Mouse (Mus musculus): ENCODE data around the gene Bcl10. TPM values are rescaled to one million over a fixed set of nuclear protein-coding genes. Genes with fewer than 3 reads are reported as not detected.
"Not testable (repeated sequence)": the region's sequence is repeated elsewhere in the genome, so short reads cannot be mapped to it uniquely, and the experiment has no call there.

Gene Bcl10
- polyA plus RNA-seq, 1 experiment from 2014 or later, result 25.0 TPM

DNA sequence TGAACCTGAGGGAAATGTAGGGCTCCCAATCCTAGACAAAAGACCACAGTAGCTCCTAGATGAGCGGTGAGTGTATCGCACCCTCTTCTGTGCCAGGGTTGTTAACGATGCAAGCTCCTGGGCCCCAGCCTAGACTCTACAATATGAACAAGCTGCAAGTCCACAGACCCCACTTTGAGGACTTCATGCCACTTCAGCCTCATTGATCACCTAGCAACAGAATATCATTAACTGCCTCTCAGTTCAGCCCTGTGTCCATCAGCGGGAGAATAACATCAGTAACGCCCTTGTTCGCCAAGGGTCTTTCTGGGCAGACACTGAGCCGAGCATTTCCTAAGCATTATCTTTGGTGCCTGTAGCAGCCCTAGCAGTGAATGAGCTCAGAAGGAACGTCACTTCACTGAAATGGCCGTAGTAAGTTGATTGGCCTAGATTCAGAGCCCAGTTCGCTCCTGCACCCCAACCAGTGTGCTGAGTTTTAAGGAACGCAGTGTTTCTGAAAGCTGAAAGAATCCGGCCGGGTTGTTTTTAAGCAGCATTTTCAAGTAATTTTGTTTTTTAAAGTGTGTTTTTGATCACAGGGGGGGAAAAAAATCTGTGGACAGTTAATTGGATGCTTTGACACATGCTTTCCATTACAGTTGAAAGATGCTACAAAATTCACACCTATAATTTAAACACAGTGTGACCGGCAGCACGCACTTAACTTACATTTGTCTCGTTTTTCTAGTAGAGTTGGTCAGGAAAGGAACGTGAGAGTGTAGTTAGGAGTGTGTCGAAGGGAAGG is 32.1 kb upstream of the Bcl10 start:
- ATAC-seq, result no peak
- Histone ChIP-seq H3K27me3 (replicated peaks) (no peaks in the 10 kb centered on the region), H3K36me3 (peaks cover 8% of the 10 kb centered on the region; the same call in 1 of the 2 replicates), H3K9ac (no peak overlapping the region), H3K4me3 (no peak overlapping the region), H3K27ac (no peak overlapping the region), H3K9me3 (replicated peaks) (no peaks in the 10 kb centered on the region), H3K4me2 (no peak overlapping the region), H3K4me1 (no peaks in the 10 kb centered on the region)
- 83% methylated on average over 18 of the region's 18 CpGs for WGBS (ENCODE audit: insufficient replicate concordance)

DNA sequence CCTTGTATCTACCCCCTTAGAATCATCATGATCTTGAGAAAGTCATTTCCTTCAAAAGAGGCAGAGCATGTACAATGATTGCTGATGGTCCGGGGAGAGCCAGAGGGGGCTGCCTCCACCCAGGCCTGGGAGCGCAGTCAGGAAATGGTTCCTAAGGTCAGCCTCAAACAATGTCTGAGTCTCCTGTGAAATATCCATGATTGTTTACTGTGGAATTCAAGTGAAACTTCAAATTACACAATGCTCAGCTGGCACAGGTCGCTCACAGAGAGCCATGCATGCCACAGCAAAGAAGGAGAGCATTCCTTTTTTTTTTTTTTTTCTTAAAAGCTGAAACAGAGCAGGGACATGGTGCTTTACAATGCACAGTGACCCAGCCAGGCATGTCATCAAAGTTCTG is 30.2 kb upstream of the Bcl10 start:
- WGBS (ENCODE audit: insufficient replicate concordance), result 60% methylated on average over 3 of the region's 3 CpGs

DNA sequence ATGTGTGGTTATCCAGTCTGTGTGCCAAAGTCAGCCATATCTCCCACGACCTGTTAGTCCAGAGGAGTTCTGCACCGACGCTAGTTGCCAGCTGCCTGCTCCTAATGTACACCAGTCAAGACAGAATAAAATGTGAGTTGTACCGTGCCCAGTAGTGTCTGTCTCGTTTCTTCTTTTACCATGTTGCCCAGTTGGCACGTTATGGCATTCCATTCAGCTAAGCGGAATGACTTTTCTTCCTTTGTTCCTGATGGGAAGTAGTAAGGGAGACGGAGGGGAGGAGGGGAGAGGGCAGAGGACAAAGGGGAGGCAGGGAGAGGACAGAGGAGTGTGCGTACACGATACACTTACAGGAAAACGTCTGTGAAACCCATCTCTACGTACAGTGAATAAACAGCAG is 28.5 kb upstream of the Bcl10 start:
- no peak for ATAC-seq
- H3K9me3 ChIP-seq (replicated peaks), result no peaks in the 10 kb centered on the region
- H3K4me2 ChIP-seq, result no peak overlapping the region
- 76% methylated on average over 12 of the region's 12 CpGs for WGBS (ENCODE audit: insufficient replicate concordance)
- no peak overlapping the region for H3K4me3 ChIP-seq
- H3K4me1 ChIP-seq, result no peaks in the 10 kb centered on the region
- H3K27me3 ChIP-seq (replicated peaks), result no peaks in the 10 kb centered on the region
- no peak overlapping the region for H3K9ac ChIP-seq
- H3K36me3 ChIP-seq, result peaks cover 8% of the 10 kb centered on the region; the same call in 1 of the 2 replicates
- H3K27ac ChIP-seq, result no peak overlapping the region

More for the DNA sequence above, 30.2 kb upstream of the Bcl10 start:
- H3K4me1 ChIP-seq, result no peaks in the 10 kb centered on the region
- H3K27me3 ChIP-seq (replicated peaks), result no peaks in the 10 kb centered on the region
- H3K27ac ChIP-seq, result no peak overlapping the region
- H3K4me3 ChIP-seq, result no peak overlapping the region
- H3K9me3 ChIP-seq (replicated peaks), result no peaks in the 10 kb centered on the region
- H3K9ac ChIP-seq, result no peak overlapping the region
- no peak overlapping the region for H3K4me2 ChIP-seq
- ATAC-seq, result no peak
- peaks cover 8% of the 10 kb centered on the region; the same call in 1 of the 2 replicates for H3K36me3 ChIP-seq

DNA sequence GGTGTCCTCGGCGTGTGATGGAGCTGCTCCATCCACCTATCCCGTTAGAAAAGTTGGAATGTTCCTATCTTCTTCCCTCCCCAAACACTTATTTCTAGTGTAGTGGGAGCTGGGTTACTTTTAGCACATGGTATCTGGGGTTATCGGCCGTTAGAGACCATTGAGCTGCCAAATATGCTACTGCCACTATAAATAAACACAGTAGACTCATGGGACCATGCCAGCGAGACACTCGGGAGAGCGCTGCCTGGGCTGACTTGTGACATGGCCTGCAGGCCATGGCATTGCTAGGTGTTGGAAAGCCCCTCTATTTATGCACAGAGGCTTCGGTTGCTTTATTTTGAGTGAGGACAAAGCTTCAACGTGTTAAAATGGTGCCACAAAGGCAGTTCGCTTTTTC is 24.9 kb upstream of the Bcl10 start:
- Histone ChIP-seq H3K4me1 (no peaks in the 10 kb centered on the region), H3K4me2 (no peak overlapping the region), H3K27me3 (replicated peaks) (no peaks in the 10 kb centered on the region), H3K4me3 (no peak overlapping the region), H3K9me3 (replicated peaks) (no peaks in the 10 kb centered on the region), H3K36me3 (no peaks in the 10 kb centered on the region), H3K9ac (no peak overlapping the region), H3K27ac (no peak overlapping the region)
- WGBS (ENCODE audit: insufficient replicate concordance), result 70% methylated on average over 11 of the region's 11 CpGs
- no peak for ATAC-seq

DNA sequence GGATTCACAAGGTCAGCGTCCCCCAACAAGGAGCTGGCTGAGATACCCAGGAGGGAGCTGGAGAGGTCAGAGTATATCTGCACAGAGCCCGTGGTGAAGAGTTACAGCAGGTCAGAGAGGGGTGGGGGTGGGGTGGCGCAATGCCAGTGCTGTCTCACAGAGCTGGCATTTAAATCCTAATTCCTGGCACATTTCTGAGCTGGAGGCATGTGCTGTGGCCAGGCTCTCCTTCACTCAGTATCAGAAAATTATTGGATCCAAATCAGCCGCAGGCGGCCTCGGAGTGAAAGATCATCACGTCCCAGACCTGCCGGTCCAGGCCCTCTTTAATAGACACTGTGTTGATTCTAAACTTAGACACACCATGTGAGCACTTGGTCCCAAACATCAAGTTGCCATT is 22.8 kb upstream of the Bcl10 start:
- Histone ChIP-seq H3K9me3 (replicated peaks) (no peaks in the 10 kb centered on the region), H3K27me3 (replicated peaks) (no peaks in the 10 kb centered on the region), H3K4me2 (no peak overlapping the region), H3K9ac (no peak overlapping the region), H3K27ac (no peak overlapping the region), H3K4me1 (no peaks in the 10 kb centered on the region), H3K36me3 (no peaks in the 10 kb centered on the region), H3K4me3 (no peak overlapping the region)
- 80% methylated on average over 8 of the region's 8 CpGs for WGBS (ENCODE audit: insufficient replicate concordance)
- ATAC-seq, result no peak

DNA sequence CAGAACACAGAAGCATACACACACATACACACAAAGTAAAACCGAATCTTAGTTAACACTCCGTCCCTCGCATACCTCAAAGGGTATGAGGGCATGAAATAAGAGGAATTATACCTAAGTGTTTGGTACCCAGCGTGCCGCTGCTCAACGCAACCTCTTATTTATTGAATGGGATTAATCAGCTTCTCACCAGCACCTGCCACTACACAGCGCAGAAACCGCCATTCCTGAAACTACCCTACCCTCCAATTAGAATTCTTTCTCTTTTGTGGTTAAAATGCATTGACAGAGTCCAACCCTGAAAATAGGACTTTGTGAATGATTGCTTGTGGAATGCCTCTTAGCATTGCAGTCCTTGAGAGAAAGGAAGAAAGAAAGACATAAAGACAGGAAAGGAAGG is 19.1 kb upstream of the Bcl10 start:
- 89% methylated on average over 8 of the region's 8 CpGs for WGBS (ENCODE audit: insufficient replicate concordance)
- Histone ChIP-seq H3K4me3 (no peak overlapping the region), H3K9me3 (replicated peaks) (no peaks in the 10 kb centered on the region), H3K27me3 (replicated peaks) (no peaks in the 10 kb centered on the region), H3K27ac (no peak overlapping the region), H3K36me3 (no peaks in the 10 kb centered on the region), H3K4me2 (no peak overlapping the region), H3K9ac (no peak overlapping the region), H3K4me1 (no peaks in the 10 kb centered on the region)
- ATAC-seq, result no peak

DNA sequence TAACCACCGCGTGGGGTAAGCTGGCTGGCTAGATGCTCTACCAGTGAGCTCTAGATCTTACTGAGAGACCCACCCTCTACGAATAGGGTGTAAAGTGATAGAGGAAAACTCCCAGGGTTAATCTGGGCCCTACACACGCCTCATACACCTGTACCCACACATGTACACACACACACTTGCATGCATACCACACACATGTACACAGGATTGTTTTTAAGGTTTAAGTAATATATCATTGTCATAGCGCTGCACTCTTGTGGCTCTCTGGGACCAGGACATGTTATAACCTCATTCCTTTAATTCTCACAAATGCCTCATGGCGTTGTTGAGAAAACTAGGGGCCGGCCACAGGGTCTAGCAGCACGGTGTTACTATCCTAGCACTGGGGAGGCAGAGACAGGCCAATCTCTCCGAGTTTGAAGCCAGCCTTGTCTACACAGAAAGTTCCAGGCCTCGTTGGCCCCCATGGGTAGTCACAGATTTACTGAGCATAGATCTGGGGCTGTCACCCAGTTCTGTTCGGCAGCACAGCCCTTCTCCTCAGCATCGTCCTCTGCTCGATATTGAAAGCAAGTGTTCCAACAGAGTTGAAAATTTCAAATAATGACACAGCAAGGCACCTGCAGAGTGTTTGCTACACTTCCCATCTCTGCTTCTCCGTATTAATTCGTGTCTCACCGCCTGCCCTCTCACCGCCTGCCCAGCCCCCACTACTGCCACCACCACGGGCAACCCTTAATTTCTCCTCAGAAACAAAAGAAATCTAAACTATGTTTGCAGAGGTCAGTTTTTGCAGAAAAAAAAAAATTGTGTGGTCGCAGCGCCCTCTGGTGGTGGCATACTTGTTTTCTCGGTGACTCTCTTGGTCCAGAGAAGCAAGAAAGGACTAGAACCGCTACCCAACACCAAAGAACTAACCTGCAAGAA is 17.5 kb upstream of the Bcl10 start:
- H3K36me3 ChIP-seq, result no peaks in the 10 kb centered on the region
- H3K4me3 ChIP-seq, result no peak overlapping the region
- no peaks in the 10 kb centered on the region for H3K27me3 ChIP-seq (replicated peaks)
- no peaks in the 10 kb centered on the region for H3K4me1 ChIP-seq
- 44% methylated on average over 22 of the region's 22 CpGs for WGBS (ENCODE audit: insufficient replicate concordance)
- H3K4me2 ChIP-seq, result no peak overlapping the region
- H3K27ac ChIP-seq, result no peak overlapping the region
- ATAC-seq, result no peak
- H3K9me3 ChIP-seq (replicated peaks), result no peaks in the 10 kb centered on the region
- no peak overlapping the region for H3K9ac ChIP-seq

DNA sequence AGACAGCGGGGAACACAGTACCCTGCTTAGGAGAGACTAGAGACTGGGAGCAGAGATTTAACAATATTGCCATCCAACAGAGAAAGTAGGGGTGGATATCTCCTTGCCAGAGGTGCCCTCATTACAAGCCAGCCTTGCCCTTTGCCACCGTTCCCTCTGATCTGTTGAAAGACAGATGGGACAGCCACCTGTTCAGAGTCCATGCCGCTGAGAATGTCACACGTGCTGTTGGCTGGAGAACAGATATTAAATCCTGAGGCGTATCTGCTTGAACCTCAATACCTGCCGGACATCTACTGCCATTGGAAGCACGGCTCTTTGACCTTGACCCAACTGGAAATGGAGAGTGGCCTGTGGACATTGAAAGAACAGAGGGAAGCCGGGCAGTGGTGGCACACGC is 16.0 kb upstream of the Bcl10 start:
- 77% methylated on average over 9 of the region's 9 CpGs for WGBS (ENCODE audit: insufficient replicate concordance)
- Histone ChIP-seq H3K27ac (no peak overlapping the region), H3K9ac (no peak overlapping the region), H3K27me3 (replicated peaks) (no peaks in the 10 kb centered on the region), H3K4me1 (no peaks in the 10 kb centered on the region), H3K4me3 (no peak overlapping the region), H3K9me3 (replicated peaks) (no peaks in the 10 kb centered on the region), H3K36me3 (no peaks in the 10 kb centered on the region), H3K4me2 (no peak overlapping the region)
- ATAC-seq, result no peak

DNA sequence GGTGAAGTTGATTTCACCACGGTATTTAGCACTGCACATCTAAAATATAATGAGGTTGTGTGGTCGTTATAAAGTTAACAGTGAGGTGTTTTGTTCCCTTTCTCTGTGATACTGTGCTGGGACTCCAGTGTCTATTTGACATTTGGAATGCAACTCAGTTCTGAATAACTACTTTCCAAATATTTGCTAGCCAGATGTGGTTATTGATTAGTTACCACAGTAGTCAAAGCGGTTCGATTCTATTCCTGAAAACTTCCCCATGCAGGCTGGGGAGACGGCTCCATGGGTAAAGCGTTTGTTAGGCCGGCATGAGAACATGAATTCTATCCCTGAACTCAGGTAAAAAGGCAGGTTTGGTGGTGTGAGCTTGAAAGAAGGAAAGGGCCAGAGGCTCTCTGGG is 10.1 kb upstream of the Bcl10 start:
- no peaks in the 10 kb centered on the region for H3K27me3 ChIP-seq (replicated peaks)
- H3K9me3 ChIP-seq (replicated peaks), result no peaks in the 10 kb centered on the region
- no peaks in the 10 kb centered on the region for H3K36me3 ChIP-seq
- no peak overlapping the region for H3K27ac ChIP-seq
- H3K4me2 ChIP-seq, result no peak overlapping the region
- H3K4me3 ChIP-seq, result no peak overlapping the region
- no peak overlapping the region for H3K9ac ChIP-seq
- no peak for ATAC-seq
- 77% methylated on average over 7 of the region's 7 CpGs for WGBS (ENCODE audit: insufficient replicate concordance)
- no peaks in the 10 kb centered on the region for H3K4me1 ChIP-seq

DNA sequence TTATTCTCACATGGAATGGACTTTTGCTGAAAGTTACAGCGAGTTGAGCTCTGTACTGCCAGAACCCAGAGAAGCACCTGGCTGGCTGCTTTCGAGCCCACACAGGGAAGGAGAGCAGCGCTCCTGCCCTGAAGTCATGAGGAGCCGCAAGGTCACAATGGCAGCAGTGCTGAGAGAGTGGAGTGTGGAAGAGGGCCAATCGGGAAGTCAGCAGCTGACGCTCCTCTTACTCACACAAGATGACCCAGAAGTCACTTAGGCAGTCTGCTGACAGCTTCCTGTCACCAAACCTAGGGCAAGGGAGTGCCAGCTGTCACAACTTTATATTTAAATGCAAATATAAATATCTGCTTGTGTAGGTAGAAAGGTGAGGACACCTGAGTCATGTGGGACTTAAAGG is 9.3 kb upstream of the Bcl10 start:
- no peaks in the 10 kb centered on the region for H3K4me1 ChIP-seq
- no peak overlapping the region for H3K4me2 ChIP-seq
- no peaks in the 10 kb centered on the region for H3K27me3 ChIP-seq (replicated peaks)
- 67% methylated on average over 6 of the region's 6 CpGs for WGBS (ENCODE audit: insufficient replicate concordance)
- no peaks in the 10 kb centered on the region for H3K36me3 ChIP-seq
- H3K27ac ChIP-seq, result no peak overlapping the region
- H3K4me3 ChIP-seq, result no peak overlapping the region
- H3K9ac ChIP-seq, result no peak overlapping the region
- ATAC-seq, result no peak
- H3K9me3 ChIP-seq (replicated peaks), result no peaks in the 10 kb centered on the region

DNA sequence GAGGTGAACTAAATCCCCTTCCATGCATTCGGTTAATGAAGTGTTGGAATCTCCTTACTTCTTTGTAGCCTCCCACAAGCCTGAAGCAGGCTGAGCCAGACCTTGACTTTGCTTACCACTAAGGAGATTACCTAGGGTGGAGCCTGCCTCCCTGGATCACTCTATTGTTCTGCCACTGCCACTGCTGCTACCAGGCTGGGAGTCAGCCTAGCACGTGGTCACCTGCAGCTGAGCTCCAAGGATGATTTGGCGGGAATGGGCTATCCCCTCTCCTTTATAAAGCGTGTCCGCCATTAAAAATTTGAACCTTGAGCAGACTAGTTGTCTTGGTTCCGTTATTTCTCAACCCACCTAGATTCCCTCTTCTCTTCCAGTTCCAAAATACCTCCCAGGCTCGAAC is 8.7 kb upstream of the Bcl10 start:
- H3K9me3 ChIP-seq (replicated peaks); H3K4me1 ChIP-seq; H3K9ac ChIP-seq; H3K36me3 ChIP-seq; H3K27me3 ChIP-seq (replicated peaks); ATAC-seq; H3K4me3 ChIP-seq; H3K4me2 ChIP-seq; H3K27ac ChIP-seq: not testable (repeated sequence)
- 60% methylated on average over 7 of the region's 7 CpGs for WGBS (ENCODE audit: insufficient replicate concordance)

DNA sequence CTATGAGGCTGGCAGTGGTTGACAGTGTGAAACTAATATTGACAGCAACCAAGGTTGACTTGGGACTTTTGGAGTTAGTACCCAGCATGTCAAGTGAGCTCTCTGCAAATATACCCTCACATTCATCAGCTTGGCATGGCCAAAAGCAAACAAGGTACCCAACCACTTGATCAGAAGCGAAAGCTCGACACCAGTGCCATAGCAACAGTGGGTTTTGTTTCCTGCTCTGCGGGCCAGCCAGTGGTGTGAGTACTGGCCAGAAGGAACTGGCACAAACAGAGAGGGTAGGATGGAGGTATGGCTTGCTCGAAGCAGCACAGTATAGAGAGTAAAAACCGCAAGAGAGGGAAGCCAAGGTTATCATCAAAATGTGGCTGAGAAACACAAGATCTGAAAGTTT is 6.2 kb upstream of the Bcl10 start:
- Histone ChIP-seq H3K9me3 (replicated peaks) (no peaks in the 10 kb centered on the region), H3K4me2 (no peak overlapping the region), H3K9ac (no peak overlapping the region), H3K27ac (no peak overlapping the region), H3K4me3 (no peak overlapping the region), H3K27me3 (replicated peaks) (no peaks in the 10 kb centered on the region), H3K4me1 (no peaks in the 10 kb centered on the region), H3K36me3 (no peaks in the 10 kb centered on the region)
- no peak for ATAC-seq
- WGBS (ENCODE audit: insufficient replicate concordance), result 68% methylated on average over 5 of the region's 5 CpGs
